Mouse (Mus musculus): Measurements from ENCODE around the gene Gm28047.
"Not testable (repeated sequence)": the region's sequence is repeated elsewhere in the genome, so short reads cannot be mapped to it uniquely, and the experiment has no call there.

GRCm38 (mm10) chr15:102662601-102663000 lies 37.7 kb upstream of the Gm28047 start:
- TF ChIP-seq CTCF (IDR thresholded peaks at IDR 0.05; ENCODE audit: control insufficient read depth, insufficient read depth, insufficient replicate concordance, low read depth, low read length); POLR2A (IDR thresholded peaks at IDR 0.05; ENCODE audit: control insufficient read depth, low read depth, low read length): not testable (repeated sequence)

All from testis, adult 2 months (tissue).